Mouse (Mus musculus) mouse trophoblast stem cell (cell line): ENCODE data around the gene Slc6a18.

ENCODE experiments used
- in situ Hi-C, 2 experiments: fragments of 300-500 bp; cut with MseI, MboI; formaldehyde crosslinking; loops; 2 replicates in 1 of 2; 3 replicates in 1 of 2; pipeline ENCODE4 v1.15.1; 2025

The Slc6a18 gene

DNA sequence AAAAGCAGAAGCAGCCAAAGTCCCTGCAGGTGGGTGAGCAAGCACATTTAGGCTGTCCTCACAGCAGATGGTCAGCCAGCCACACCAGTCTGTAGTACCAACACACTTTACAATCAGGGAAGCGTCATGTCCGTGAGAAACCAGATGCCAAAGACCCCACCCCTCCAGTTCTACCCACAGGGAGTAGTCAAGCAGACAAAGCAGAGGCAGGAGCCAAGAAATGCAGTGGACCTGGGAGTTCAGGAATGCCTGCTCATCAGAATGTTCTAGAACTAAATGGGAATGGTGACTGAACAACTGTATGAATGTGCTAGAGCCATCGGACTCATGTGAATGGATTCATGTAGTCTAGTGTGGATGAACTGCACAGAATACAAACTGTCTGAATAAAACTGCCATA is 9.8 kb upstream of the Slc6a18 start:
- in situ Hi-C loops: no loop called here

DNA sequence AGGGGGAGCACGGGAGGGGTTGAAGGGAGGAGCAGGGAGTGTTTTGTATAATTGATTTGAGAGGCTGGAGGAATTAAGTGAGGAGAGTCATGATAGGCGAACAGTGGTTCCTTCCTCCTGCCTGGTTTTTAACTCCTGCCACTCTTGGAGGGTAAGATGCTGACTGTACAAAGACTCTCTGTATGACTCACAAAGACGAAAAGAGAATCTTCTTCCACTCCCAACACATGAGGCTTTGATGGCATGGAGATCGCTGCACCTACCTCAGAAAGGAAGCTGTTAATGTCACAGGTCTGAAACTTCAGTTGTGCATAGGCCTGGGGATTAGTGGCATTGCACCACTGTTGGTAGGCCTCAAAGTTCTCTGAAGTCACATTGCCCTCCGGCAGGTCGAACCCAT is 7.7 kb upstream of the Slc6a18 start:
- in situ Hi-C loops: no loop called here

DNA sequence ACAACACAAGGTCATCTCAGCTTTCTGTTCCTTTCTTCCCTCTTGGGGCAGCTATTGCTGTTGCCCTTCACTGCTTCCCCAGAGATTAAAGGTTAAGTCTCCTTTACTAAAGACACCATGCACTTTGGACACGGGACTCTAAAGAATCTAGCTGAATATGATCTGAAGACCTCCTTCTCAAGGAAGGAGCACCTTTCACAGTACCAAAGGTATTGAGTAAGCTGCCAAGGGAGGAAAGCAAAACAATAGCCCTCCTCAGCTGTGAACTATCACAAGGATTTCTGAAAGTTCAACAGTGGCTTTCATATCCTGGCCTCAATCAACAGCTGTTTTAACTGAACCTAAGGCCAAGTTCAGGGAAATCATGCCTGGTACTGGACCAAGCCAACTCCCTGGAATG is 6.6 kb upstream of the Slc6a18 start:
- in situ Hi-C loops: no loop called here

DNA sequence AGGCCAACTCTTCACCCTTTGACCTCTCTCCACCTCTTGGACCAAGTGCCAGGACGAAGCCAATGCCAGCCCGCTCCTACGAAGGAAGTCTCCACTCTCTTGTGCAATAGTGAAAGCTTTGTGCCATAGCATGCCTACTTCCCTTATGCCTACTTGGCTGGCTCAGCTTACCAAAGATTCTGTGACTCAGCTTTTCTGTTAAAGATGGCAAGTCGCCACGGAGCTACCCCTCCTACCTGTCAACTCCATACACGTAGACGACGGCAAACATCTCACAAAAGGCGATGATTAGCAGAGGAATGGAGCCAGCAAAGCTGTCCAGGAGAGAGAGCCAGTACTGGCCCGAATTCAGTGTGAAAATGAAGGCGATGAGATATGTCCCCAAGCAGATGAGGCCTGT is 5.9 kb upstream of the Slc6a18 start:
- in situ Hi-C loops: no loop called here

DNA sequence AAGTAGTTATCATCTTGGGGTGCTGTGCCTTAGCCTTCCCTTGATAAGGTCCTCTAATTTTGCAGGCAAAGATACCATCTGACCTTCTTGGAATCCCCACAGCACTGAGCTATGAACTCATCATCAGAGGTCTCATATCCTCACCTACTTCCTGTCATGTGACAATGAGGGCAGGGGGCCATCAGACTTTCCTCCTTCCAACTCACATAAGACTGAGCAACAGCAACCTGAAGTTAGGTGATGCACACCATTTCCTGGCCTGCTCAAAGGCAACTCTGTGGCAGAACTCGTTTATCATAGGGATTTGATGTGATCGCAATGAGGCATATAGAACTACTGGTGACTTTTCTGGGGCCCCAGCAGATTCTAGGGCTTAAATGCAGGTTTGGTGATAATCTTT is 4.4 kb upstream of the Slc6a18 start:
- in situ Hi-C loops: no loop called here

DNA sequence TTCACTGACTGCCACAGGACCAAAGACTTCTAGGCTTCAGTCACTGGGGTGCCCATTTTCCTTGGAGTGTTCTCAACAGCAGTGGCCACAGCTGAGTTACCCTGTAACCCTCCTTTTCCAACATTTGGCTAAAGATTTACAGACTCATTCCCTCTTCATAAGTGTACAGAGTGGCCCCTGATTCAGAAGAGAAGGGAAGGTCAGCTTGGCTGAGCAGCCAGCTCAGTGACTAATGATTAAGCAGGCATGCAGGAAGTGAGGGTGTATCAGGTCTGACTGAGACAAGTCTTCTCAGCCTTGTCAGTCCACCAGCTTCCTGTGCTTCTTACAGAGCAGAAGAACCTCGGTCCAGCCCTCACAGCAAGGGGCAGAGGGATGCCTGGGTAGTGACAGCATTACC is 2.6 kb upstream of the Slc6a18 start:
- in situ Hi-C loops: no loop called here

DNA sequence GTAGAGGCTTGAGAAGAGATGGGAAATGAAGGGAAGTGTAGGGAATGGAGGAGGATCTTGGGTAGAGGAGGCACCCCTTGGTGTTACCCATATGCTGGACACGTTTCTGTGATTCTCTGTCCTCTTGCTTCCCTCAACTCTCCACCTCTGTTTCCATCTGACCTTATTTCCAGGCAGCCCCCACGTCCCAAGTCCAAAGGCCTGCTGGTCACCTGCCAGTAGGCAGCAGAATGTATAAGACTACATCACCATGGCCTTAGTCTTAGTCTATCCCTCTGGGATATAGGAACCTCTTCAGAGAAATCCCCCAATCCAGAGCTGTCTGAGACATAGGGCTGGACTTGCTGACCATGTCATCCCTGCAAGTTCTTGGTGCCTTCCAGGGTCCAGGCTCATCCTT is 1.5 kb upstream of the Slc6a18 start:
- in situ Hi-C loops: no loop called here

DNA sequence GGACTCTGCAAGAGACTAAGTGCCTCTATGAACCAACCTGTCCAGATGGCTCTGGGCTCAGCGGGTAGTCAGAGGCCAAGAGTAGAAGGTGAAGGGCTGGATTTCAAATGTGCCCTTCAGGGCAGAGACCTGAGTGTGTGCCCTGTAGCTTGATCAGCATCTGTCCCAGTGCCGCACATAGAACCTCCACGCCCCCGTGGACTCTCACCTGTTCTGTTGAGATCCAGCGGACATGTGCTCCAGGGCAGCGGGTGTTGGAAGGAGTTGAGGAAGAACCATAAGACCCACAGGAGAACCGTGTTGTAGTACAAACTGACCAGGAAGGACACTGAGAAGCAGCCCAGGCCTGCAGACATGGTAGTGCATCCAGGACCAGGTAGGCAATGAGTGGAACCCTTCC is 2.7 kb downstream of the Slc6a18 start:
- in situ Hi-C loops: no loop called here

DNA sequence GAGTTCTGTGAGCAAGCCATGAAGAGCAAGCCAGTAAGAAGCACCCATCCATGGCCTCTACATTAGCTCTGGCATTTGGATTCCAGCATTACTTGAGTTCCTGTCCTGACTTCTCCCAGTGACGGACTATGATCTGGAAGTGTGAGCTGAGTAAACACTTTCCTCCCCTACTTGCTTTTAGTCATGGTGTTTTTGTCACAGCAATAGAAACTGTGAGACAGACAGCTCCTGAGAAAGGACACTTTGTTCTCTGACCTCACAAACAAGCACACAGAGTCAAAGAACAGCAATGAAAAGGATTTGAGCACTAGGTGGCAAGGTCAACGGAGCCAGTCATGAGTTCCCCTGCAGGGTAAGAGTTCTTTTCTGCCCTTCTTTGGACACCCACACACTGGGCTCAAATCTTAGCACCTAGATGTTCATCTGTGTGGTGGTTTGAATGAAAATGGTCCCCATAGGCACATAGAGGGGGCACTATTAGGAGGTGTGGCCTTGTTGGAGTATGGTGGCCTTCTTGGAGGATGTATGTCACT is 17.6 kb downstream of the Slc6a18 start:
- in situ Hi-C loops: no loop called here

DNA sequence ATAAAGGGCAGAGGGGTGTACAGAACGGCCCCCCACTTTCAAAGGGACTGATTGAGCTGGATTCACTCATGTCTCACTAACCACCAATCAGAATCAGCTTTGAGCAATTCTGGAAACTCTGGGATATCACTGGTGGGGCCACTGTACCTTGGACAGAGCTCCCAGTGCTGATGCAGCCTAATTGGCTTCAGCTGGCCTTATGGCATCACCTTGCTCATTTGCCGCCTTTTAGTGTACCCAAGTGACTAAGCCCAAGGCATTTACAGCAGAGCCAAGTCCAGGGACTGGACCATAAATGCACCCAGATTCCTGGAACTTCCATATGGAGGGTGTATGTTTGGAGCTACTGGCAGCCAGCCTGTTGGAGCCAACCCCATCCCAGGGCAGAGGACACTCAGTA is 18.9 kb downstream of the Slc6a18 start:
- in situ Hi-C loops: no loop called here

DNA sequence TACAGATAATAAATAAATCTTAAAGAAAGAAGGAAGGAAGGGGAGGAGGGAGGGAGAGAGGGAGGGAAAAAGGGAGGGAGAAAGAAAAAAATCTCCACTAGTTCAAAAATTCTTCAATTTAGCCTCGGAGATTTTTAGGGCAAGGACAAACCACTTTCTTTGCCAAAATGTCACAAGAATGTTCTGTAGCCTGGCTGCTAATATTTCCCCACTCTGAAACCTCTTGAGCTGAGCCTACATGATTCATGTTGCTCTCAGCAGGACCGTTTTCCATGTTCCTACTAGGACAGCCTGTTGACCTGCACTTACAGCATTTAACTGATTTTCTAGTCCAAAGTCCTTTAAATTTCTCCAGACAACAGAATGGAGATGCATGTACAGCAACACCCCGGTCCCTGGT is 22.8 kb downstream of the Slc6a18 start:
- in situ Hi-C loops: no loop called here

DNA sequence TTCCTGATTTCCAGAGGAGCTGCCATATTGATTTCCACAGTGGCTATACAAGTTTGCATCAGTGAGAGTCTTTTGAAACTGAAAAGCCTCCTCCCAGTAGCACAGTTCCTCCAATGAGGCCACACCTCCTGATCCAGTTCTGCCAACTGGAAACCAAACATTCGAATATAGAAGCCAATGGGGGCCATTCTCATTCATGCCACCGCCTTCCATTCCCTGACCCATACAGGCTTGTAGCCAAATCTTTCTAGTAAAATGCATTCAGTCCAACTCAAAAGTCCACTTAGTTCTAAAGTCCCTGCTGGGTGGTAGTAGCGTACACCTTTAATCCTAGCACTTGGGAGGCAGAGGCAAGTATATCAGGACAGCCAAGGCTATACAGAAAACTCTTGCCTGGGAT is 24.6 kb downstream of the Slc6a18 start:
- in situ Hi-C loops: no loop called here

DNA sequence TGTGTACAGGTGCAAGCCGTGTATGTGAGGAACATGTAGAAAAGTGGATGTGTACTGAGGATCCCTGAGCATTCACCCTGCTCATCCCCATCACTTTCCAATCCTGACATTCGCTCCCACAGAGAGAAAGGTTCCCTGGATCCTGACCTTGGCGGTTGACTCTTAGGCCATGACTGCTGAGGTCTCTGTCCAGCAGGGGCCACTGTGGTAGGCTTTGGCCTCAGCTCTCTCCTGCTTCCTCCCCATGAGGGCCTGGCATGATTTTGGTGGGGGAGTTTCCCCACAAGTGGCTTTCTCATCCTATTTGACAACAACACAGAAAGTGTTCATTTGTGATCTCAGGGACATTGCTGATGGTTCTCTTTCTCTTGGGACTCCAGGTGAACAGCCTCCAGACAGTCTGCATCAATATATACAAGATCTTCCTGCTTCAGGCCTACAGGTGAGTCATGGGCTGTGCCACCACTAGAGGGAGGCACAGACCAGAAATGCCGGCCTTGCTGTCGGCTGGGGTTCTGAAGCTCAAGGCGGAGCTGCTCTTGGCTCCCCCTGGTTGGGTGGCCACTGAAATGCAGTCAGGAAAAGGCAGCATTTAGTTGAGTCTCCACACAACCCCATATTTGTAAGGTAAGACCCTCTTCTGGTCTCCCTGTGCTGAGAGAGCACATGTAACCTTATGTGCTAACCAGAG is 31.3 kb downstream of the Slc6a18 start:
- in situ Hi-C loops: no loop called here

DNA sequence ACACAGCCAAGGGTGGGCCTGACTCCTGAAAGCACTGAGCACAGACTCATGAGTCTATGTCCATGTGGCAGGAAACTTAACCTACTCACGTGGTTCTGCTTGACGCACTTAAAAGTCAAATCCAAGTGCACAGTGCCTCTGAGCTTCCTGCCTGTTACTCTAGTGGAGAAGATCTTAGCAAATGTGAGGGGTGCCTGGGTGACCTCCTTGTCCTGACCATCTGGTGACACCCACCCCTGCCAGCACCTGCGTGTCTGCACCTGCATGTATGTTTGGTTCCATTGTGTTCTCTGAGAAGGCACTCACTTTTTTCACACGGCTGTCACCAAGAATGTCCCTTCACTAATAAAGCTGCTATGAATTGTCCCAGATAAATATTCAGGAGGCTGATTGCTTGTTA is 36.5 kb downstream of the Slc6a18 start:
- in situ Hi-C loops: no loop called here

DNA sequence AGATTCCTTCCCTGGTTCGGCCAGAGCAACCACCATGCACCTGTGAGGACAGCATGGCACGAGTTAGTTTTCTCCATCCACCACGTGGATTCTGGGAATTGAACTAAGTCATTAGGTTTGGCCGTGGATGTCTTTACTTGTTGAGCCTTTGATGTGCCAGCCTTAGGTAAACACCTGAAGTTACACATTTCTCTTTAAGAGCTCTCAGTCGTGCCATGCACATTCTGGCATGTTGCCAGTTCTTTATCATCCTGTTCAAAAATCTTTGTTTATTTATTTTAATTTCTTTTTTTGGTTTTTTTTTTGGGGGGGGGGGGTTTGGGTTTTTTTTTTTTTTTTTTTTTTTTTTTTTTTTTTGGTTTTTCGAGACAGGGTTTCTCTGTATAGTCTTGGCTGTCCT is 40.0 kb downstream of the Slc6a18 start:
- in situ Hi-C loops: no loop called here

DNA sequence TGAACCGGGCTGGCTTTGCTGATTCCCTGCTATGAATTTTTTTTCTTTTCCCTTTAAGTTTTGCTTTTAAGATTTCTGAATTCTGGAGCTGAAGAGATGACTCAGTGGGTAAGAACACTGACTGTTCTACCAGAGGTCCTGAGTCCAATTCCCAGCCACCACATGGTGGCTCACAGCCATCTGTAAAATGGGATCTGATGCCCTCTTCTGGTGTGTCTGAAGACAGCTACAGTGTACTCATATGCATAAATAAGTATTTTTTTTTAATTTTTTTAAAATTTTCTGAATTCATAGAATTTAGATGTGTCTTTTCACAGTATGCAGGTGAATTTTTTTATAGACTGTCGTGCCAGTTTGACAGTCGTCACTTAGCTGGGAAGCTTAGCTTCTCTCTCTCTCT is 46.0 kb downstream of the Slc6a18 start:
- in situ Hi-C loops: no loop called here

DNA sequence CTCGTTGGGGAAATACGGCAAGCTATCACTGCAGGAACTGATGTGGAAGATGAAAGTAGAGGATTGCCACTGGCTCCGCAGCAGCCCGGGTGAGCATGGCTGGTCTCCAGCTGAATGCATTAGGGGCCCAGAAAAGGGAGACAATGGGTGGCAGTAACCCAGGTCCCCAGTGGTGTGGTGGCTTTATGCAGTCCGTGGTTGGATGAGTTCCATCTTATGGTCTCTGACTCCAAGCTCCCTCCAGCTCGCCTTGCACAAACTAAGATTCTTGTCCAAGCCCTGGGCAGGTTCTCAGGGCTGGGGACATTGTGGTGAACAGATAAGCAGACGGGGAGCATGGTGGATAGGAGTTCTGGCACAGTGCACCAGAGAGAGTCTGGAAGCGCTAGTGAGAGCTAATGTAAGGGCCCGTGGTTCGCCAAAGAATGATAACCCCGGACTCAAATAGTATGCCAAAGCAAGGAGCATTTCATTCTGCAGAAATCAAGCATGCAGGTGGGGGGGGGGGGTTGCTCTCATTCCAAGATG is 49.2 kb downstream of the Slc6a18 start:
- in situ Hi-C loops: loop anchor here in 1 of 2 experiments (10.0 kb wide), 1 partner anchor 204 kb away; no protein-coding TSS in a partner anchor

DNA sequence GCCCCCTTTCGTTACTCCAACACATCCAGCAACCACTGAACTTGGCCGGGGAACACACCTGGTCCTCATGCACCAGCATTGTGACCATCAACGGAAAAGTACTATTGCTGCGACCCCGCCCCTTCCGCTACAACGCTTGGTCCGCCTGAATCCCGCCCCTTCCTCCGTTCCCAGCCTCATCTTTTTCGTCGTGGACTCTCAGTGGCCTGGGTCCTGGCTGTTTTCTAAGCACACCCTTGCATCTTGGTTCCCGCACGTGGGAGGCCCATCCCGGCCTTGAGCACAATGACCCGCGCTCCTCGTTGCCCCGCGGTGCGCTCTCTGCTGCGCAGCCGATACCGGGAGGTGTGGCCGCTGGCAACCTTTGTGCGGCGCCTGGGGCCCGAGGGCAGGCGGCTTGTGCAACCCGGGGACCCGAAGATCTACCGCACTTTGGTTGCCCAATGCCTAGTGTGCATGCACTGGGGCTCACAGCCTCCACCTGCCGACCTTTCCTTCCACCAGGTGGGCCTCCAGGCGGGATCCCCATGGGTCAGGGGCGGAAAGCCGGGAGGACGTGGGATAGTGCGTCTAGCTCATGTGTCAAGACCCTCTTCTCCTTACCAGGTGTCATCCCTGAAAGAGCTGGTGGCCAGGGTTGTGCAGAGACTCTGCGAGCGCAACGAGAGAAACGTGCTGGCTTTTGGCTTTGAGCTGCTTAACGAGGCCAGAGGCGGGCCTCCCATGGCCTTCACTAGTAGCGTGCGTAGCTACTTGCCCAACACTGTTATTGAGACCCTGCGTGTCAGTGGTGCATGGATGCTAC is 50.9 kb downstream of the Slc6a18 start, which contains the start of gene Tert:
Tert (plus strand) TSS at position 167 of the 805 bp plus-strand sequence.
- in situ Hi-C loops: loop anchor here in 1 of 2 experiments (10.0 kb wide), 1 partner anchor 202 kb away; no protein-coding TSS in a partner anchor

DNA sequence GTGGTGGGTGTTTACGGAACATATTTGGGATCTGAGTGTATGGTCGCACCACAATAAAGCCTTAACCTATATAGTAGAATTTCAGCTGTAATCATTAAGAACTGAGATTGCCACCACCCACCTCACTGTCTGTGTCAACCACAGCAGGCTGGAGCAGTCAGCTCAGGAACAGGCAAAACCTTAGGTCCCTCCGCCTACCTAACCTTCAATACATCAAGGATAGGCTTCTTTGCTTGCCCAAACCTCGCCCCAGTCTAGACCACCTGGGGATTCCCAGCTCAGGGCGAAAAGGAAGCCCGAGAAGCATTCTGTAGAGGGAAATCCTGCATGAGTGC is 51.4 kb downstream of the Slc6a18 start:
- in situ Hi-C loops: loop anchor here in 1 of 2 experiments (10.0 kb wide), 1 partner anchor 202 kb away; no protein-coding TSS in a partner anchor

DNA sequence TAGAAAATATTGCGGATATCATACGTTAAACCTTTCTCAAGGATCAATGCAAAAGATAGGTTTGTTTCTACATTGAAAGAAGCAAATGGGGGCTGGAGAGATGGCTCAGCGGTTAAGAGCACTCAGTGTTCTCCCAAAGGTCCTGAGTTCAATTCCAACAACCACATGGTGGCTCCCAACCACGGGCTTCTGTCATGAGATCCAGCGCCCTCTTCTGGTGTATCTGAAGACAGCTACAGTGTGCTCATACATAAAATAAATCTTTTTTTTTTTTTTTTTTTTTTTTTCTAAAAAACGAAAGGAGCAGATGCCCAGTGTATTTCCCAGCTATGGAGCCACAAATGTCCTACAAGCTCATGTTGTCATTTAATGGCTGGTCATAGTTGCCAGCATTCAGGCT is 57.2 kb downstream of the Slc6a18 start:
- in situ Hi-C loops: loop anchor here (5.0 to 10.0 kb wide), 2 partner anchors 108 to 196 kb away; no protein-coding TSS in a partner anchor

DNA sequence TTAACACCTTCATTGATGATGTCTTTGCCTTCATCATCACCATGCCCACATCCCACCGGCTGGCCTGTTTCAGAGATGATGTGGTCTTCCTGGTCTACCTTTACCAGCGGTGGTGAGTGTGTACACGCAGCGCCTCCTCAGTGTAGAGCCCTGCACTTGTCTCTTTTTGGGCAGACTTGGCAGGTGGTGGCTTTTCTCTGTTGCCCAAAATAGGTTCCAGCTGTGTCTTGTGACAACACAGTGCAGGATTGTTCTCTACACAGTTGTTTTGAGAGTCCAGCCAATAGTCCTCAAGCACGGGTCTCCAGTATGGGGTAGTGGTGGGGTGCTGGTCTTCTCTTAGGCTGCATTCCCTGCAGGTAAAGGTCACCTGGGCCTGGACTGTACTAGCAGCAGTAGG is 59.4 kb downstream of the Slc6a18 start:
- in situ Hi-C loops: no loop called here
